7 mouse cellular contexts compared by ENCODE assay signal in the genomic region with DNA sequence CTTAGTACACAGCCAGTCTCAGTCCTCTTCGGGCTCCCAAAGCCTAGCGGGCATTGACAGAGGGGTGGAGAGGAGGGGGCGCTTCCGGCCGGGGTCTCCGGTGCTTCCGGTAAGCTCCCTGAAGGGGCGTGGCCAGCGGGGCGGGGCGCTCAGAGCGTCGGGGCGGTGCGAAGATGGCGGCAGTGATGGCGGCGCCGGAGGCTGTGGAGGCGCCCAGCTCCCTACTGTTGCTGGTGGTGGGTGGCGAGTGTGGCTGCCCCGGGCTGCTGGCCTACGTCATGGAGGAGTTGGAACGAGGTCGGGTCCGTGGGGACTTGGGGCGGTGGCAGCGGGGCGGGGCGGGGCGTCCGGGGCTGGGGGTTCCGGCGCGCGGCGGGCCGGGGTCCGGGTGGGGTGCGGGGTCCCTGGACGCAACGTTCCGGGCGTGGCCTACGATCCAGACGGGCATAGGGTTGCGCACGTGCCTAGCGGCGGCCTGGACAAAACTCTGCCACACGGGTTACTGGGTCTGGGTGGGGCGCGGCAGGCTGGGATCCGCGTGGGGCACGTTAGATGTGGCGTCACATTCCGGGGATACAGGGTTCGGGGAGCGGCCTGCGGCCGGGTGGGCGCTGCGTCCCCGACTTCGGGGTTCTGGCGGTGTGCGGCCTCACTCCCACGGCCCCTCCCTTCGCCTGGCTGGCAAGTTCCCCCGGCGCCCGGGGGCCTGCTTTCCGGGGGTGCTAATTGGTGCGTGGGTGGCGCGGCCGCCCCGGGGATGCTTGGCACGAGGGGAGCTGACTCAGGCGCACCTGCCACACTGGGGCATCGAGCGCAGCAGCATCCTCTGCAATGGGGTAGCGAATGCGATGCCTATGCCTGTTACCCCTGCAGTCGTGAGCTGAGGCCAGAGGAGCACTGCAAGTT. TPM values are rescaled to one million over a fixed set of nuclear protein-coding genes. Genes with fewer than 3 reads are reported as not detected.
DNase-seq lines count a peak whose midpoint lies in the region; ATAC-seq lines count a peak whose summit lies in the region.

A gene (plus strand): TSS at position 102 of the 906 bp plus-strand sequence.

- no peaks in the 10 kb centered on the region for H3K36me3 ChIP-seq in intestine, embryonic 15.5 days
- H3K36me3 ChIP-seq in midbrain, embryonic 10.5 days, result peaks cover 21% of the 10 kb centered on the region

- intact Hi-C loops in gastrocnemius, postnatal 36 days (cut with DNase I), result no loop called here
- intact Hi-C loops in left cerebral cortex, postnatal 36 days (cut with DNase I), result loop anchor here (5.0 kb wide), 2 partner anchors 366 to 556 kb away; a partner anchor contains a TSS

- peak within 1 kb of the TSS; percentile 87 for H3K4me3 ChIP-seq in intestine, embryonic 15.5 days (replicated peaks)
- H3K4me3 ChIP-seq in midbrain, embryonic 10.5 days, result peak within 1 kb of the TSS; percentile 96

- no peaks in the 10 kb centered on the region for H3K9me3 ChIP-seq in intestine, embryonic 15.5 days
- no peaks in the 10 kb centered on the region for H3K9me3 ChIP-seq in midbrain, embryonic 10.5 days (replicated peaks)

- H3K27ac ChIP-seq in intestine, embryonic 15.5 days, result peak within 1 kb of the TSS; percentile 87
- peak within 1 kb of the TSS; percentile 97 for H3K27ac ChIP-seq in midbrain, embryonic 10.5 days (replicated peaks)

- H3K4me2 ChIP-seq in intestine, embryonic 15.5 days (replicated peaks), result peak within 1 kb of the TSS; percentile 94

- under 1% methylated on average over 84 of the region's 86 CpGs for WGBS in intestine, embryonic 15.5 days
- under 1% methylated on average over 85 of the region's 86 CpGs for WGBS in midbrain, embryonic 10.5 days

- ATAC-seq in intestine, embryonic 15.5 days, result peak; percentile 94

- H3K9ac ChIP-seq in intestine, embryonic 15.5 days, result peak within 1 kb of the TSS; percentile 92

- peak; percentile 85 for DNase-seq in adrenal gland, adult 2 months
- DNase-seq in embryo, embryonic 11 days, result peak; percentile 97
- peak; percentile 48 to 52 for DNase-seq in gastrocnemius, postnatal 36 days
- DNase-seq in left cerebral cortex, postnatal 36 days (ENCODE audit: low spot score in 2 of 2), result peak; percentile 82 to 83
- DNase-seq in midbrain, embryonic 10.5 days (ENCODE audit: low spot score), result peak; percentile 93
- DNase-seq in right cerebral cortex, postnatal 36 days (ENCODE audit: low spot score in 2 of 2), result peak; percentile 68 to 70

- H3K4me1 ChIP-seq in intestine, embryonic 15.5 days (replicated peaks), result peaks cover 10% of the 10 kb centered on the region
- H3K4me1 ChIP-seq in midbrain, embryonic 10.5 days, result peaks cover 17% of the 10 kb centered on the region

- H3K27me3 ChIP-seq in intestine, embryonic 15.5 days (replicated peaks), result peaks cover 5% of the 10 kb centered on the region
- peaks cover 16% of the 10 kb centered on the region; the same call in 1 of the 2 replicates for H3K27me3 ChIP-seq in midbrain, embryonic 10.5 days (ENCODE audit: low read depth, poor library complexity, severe bottlenecking)

RNA-seq across cellular contexts. Expression of the gene that starts here (rescaled TPM):
- 10 to 100 TPM; 30.7 to 35.6 TPM for total RNA-seq in adrenal gland, adult 2 months (2021)
- 100 and 105 TPM in 2 replicates for polyA plus RNA-seq in adrenal gland, adult 2 months (2012; rRNA removed)
- 10 to 100 TPM in 1 of 2 experiments, 1 to 10 TPM in 1; 9.6 to 15.6 TPM for total RNA-seq in gastrocnemius, postnatal 36 days (2021)
- 36.7 and 38.6 TPM in 2 replicates for polyA plus RNA-seq in intestine, embryonic 15.5 days (2015; fragmentation: Nextera tagmentation; extraction: Ambion mirVana)
- 10 to 100 TPM; 78.7 to 82.1 TPM for total RNA-seq in left cerebral cortex, postnatal 36 days (2021)
- polyA plus RNA-seq in midbrain, embryonic 10.5 days (2016; fragmentation: Nextera tagmentation; extraction: Ambion mirVana), result 69.4 and 74.0 TPM in 2 replicates

Comparison
In these comparisons a context has a peak if more than half of its experiments do, and no peak if none do; other contexts are left out.
1. Peak in every context shown above with its lines: DNase-seq, ATAC-seq, H3K4me3 ChIP-seq and H3K27ac ChIP-seq.